Mouse (Mus musculus): ENCODE measurements around the gene F9. TPM values are rescaled to one million over a fixed set of nuclear protein-coding genes. Genes with fewer than 3 reads are reported as not detected.

F9 gene
- total RNA-seq (2023), result not detected in 2 replicates

DNA sequence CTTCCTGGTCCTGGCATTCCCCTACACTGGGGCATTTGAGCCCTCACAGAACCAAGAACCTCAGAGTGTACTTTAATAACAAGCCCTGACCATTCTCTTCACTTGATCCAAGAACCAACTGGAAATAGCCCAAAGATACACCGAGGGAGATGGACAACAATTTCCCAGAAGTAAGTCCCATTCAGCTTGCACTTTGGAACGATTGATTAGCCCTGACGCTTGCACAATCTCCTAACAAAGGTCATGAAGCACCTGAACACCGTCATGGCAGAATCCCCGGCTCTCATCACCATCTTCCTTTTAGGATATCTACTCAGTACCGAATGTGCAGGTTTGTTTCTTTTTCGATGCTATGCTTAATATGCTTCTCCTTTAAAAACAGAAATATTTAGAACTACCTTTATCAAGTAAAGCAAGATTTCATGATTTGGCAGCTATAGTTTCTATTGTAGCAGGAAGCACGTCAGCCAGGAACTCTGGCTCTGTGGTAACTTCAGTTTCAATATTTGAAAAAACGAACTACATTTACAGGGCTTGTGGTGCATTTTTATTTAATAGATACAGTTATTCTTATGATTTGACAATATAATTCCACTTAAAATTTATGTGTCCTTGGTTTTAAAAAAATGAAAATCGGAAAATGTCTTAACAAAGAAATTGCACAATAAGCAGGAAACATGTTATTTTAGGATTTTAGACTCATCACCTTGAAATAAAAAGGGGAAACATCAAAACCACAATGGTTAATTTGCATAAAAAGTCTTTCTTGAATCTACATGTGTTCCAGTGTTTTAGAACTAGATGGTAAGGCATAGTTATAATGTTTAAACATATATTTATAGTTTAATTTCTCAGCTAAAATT is at the start of gene F9:
Gene F9, plus strand, starts transcription at position 244 of the 863 bp plus-strand sequence.

Other genes starting within 250 kb of the F9 start
- not detected in 2 replicates for gene Mcf2, start 179.6 kb downstream of the F9 start, total RNA-seq (2023)